Mouse (Mus musculus) ES-E14 (cell line): ENCODE measurements around the gene Olfm1.

Experiments
- CHD2 ChIP-seq: IDR thresholded peaks from 2 replicates; pipeline ENCODE4 v1.6.1; 2014; ENCODE audit warnings: mild to moderate bottlenecking, low read depth, low read length, inconsistent platforms
- HCFC1 ChIP-seq: IDR thresholded peaks from 2 replicates; pipeline ENCODE4 v1.6.1; 2012; ENCODE audit warnings: low read length, inconsistent platforms, borderline replicate concordance; ENCODE audit not compliant: insufficient read depth
- MAFK ChIP-seq: IDR thresholded peaks from 2 replicates; pipeline ENCODE4 v1.6.1; 2014; ENCODE audit warnings: mild to moderate bottlenecking, low read depth, low read length, inconsistent platforms; ENCODE audit not compliant: insufficient read depth

DNA sequence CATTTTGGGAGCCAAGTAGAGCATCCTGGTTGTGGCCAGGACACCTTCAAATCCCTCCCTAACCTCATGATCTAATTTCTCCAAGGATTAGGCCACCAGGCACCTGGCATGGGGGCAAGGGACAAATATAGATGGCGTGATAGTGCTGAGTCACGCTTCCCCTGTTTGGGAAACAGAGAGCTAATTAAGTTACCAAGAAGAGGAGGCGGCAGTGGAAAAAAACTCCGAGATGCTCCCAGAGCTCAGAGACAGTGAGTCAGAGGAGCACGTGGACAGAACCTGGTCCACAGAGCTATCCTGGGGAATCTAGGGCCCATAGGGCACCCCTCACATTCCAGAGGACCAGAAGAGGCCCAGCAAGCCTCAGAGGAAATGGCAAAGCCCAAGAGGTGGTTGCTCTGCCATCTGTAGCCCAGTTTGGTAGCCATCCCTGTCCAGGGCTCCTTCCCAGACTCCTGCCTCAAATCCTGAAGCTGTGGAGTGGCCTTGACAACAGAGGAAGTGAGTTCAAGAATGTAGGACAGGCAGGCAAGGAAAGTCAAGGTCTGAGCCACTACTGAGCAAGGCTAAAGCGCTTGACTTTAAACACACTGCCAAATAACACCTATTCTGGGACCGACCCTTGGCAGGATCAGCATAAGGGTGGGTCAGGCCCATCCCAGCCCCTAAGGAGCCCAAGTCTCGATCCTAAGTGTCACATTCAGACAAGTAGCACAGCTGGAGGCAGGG lies 52.0 kb downstream of the Olfm1 start:
- TF ChIP-seq HCFC1 (no peak), MAFK (no peak), CHD2 (no peak)
